Mouse (Mus musculus): Measurements from ENCODE around the gene Leap2. TPM values are rescaled to one million over a fixed set of nuclear protein-coding genes. Genes with fewer than 3 reads are reported as not detected.

The Leap2 gene
- polyA plus RNA-seq (2012) = not detected in 2 replicates

GRCm38 (mm10) chr11:53423036-53423435 lies at the start of gene Leap2:
Gene Leap2, minus strand, starts transcription at chr11:53423170.

GRCm38 (mm10) chr11:53469968-53470695 lies 47.2 kb upstream of the Leap2 start, which contains the start of gene Gm9837:
Gene Gm9837, minus strand, starts transcription at chr11:53470479.

GRCm38 (mm10) chr11:53456474-53457371 lies 33.8 kb upstream of the Leap2 start, which contains the start of the genes Gm10447 and Shroom1:
Gene Gm10447, minus strand, starts transcription at chr11:53457110.
Gene Shroom1, plus strand, starts transcription at chr11:53457205.

DNA sequence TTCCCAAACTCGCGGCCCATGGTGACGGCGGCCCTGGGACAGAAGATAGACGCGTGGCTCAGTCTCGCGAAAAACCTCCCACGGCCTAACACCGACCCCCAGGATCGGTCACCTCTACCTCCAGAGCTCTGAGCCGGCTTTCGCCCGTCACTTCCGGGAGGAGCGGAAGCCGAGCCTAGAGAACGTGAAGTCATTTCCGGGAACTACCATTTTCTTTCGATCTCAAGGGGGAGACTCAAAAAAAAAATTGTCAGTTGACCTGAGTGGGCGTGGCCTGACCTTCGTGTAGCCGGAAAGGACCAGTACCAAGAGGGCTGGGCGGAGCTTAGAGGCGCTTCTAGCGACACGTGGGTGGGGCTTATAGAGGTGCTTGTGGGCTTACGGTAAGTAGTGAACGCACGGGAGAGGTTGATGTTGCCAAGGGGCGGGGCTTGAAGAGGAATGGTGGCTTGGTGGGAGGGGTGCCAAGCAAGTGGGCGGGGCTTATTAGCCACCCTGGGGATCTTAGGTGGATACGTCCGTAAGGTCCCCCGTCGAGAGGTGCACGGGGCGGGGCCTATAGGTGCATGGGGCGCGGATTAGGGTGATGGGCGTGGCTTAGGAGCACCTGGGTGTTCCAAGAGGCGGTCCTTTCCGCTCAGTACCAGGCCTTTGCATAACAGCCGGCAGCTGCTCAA lies 7.8 kb upstream of the Leap2 start, which contains the start of the genes Uqcrq and Gdf9:
TSS of gene Uqcrq (minus strand) at position 162 of the 677 bp plus-strand sequence.
TSS of gene Gdf9 (plus strand) at position 354 of the 677 bp plus-strand sequence.

Other genes starting within 250 kb of the Leap2 start
- gene Hspa4, start 122.7 kb downstream of the Leap2 start, polyA plus RNA-seq (2012) = 34.1 and 37.2 TPM in 2 replicates
- gene Zcchc10, start 98.5 kb downstream of the Leap2 start, polyA plus RNA-seq (2012) = 1.8 and 3.0 TPM in 2 replicates
- gene Aff4, start 72.3 kb downstream of the Leap2 start, polyA plus RNA-seq (2012) = 4.3 and 6.6 TPM in 2 replicates
- 179 and 182 TPM in 2 replicates for gene Uqcrq, start 7.7 kb upstream of the Leap2 start, polyA plus RNA-seq (2012)
- 0.12 and 0.30 TPM in 2 replicates for gene Gdf9, start 7.9 kb upstream of the Leap2 start, polyA plus RNA-seq (2012)
- not detected in 2 replicates for gene Gm10447, start 33.9 kb upstream of the Leap2 start, polyA plus RNA-seq (2012)
- 0.23 and 0.37 TPM in 2 replicates for gene Shroom1, start 34.0 kb upstream of the Leap2 start, polyA plus RNA-seq (2012)
- not detected in 2 replicates for gene Gm9837, start 47.3 kb upstream of the Leap2 start, polyA plus RNA-seq (2012)
- not detected in 2 replicates for gene Gm9945, start 57.0 kb upstream of the Leap2 start, polyA plus RNA-seq (2012)
- 1.00 and 1.1 TPM in 2 replicates for gene Sowaha, start 57.1 kb upstream of the Leap2 start, polyA plus RNA-seq (2012)
- gene Sept8, start 96.1 kb upstream of the Leap2 start, polyA plus RNA-seq (2012) = 36.4 and 55.7 TPM in 2 replicates
- 5.3 and 7.8 TPM in 2 replicates for gene Kif3a, start 144.2 kb upstream of the Leap2 start, polyA plus RNA-seq (2012)
- gene Il4, start 195.5 kb upstream of the Leap2 start, polyA plus RNA-seq (2012) = not detected in 2 replicates
- 0.05 and 0.10 TPM in 2 replicates for gene Il13, start 211.5 kb upstream of the Leap2 start, polyA plus RNA-seq (2012)